Mouse (Mus musculus): ENCODE measurements around the gene Gpr152.
"Not testable (repeated sequence)": the region's sequence is repeated elsewhere in the genome, so short reads cannot be mapped to it uniquely, and the experiment has no call there.

Gpr152 gene

GRCm38 (mm10) chr19:4112063-4112960, 27.3 kb upstream of the Gpr152 start:
- DNase-seq, result no peak

DNA sequence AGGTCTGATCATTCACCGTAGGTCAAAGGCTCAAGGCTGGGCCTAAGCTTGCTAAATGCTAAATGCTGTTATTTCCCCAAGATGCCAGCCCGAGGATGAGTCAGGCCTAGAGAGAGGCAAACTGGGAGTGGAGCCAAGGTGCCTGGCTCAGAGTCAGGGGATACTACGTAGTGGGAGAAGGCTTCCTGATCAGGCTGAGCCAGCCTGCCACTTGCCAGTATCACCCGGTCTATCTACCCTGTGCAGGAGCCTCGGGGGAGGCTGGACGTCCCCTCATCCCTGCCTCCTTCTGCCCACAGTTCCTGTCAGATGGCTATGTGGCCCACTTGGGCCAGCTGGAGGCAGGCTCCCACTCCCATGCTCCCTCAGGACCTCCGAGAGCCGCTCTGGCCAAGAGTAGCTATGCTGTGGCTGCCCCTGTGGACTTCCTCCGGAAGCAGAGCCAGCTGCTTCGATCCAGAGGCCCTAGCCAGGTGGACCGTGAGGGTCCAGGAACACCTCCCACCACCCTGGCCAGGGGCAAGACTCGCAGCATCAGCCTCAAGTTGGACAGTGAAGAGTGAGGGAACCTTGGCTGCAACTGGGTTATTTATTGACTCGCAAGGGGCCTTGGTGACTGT, 26.3 kb upstream of the Gpr152 start:
- DNase-seq, result peak; percentile 95 to 96

DNA sequence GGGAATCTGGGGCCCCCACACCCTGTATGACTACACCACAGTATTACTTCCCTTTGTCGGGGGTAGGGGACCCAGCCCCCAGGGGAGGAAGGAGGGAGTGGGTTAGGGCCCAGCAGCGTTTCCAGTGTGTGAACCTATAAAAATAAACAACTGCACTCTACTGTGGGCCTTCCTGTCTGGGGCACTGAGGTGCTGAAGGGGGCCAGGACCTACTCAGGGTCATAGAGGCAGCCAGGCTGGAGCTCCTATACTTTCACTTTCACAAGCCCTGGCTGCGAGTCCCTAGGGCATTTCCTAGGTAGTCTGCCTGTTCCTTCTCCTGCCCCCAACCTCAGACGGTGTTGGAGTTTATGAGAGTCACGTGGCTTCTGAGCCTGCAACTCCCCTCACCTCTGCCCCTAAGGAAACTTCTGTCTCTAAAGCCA, 25.8 kb upstream of the Gpr152 start:
- DNase-seq, result no peak

DNA sequence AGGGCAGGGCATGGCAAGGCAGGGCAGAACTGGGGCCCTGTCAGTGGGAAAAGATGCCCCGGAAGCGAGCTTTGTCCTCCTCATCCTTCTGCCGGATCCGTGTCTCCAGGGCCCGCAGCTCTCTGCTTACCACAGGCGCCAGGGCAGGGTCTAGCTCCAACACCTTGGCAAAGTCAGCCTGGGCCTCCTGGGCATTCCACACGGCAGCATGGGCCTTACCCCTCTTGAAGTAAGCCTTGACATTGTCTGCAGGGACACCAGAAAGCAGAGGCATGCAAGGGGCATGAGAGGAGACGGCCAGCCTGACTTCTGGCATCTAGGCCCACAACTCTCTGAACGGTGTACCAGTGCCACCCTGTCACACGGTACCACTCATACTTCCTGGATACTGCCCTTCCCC, 25.0 kb upstream of the Gpr152 start:
- no peak for DNase-seq

- DNase-seq, result no peak
Observed at GRCm38 (mm10) chr19:4115144-4115543, 24.4 kb upstream of the Gpr152 start.

DNA sequence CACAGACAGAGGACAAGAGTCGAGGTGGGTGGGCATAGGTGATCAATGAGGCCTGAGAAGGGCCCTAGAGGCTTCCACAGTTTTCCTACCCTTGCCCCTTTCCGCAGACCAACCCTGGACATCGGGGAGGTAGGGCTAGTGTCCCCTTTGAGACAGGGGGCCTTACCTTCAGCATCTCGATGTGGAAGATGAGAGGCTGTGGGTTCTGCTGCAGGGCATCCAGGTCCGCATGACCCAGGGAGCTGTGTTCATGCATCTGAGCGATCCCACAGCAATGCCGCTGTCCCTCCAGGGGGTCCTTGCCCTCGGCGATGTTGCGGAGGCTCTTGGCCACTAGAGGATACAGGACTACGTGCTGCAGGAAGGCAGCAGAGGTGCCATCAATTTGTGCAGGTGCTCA, 23.8 kb upstream of the Gpr152 start:
- DNase-seq, result no peak

DNA sequence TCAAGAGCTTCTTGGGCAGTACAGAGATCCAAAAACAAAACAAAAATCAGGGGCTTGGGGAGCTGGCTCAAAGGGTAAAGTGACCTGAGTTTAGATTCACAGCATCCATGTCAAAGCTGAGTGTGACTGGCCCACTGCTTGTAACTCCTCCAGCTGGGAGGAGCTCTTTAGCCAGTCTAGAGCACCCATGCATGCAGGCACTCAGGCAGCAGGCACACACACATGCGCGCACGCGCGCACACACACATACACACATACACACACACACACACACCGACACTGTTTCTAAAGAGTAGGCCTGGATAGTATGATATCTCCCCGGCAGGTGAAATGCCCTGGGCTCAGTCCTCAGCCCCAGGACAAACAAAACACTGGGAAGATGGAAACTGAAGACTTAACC, 22.6 kb upstream of the Gpr152 start:
- no peak for DNase-seq

- DNase-seq, result no peak
Observed at GRCm38 (mm10) chr19:4118350-4118749, 21.2 kb upstream of the Gpr152 start.

GRCm38 (mm10) chr19:4119716-4120487, 19.7 kb upstream of the Gpr152 start:
- DNase-seq, result no peak

DNA sequence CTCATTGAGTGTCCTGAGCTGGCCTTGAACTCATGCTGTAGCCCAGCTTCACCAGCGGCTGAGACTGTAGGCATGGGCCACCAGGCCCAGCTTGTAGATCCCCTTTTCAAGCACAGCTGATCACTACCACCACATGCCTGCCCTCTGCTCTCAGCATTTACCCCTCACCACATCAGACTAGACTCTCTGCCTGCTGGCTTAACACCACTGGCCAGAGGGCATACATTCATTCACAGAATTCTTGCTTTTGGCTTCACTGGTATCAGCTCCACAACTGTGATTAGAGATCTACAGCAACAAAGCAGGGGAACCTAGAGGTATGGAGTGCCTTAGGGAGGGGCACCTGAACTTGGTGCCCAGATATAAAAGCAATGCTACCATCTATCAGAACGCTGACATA, 19.1 kb upstream of the Gpr152 start:
- DNase-seq, result no peak

- DNase-seq, result peak; percentile 99
Observed at GRCm38 (mm10) chr19:4121097-4121805, 18.3 kb upstream of the Gpr152 start.

DNA sequence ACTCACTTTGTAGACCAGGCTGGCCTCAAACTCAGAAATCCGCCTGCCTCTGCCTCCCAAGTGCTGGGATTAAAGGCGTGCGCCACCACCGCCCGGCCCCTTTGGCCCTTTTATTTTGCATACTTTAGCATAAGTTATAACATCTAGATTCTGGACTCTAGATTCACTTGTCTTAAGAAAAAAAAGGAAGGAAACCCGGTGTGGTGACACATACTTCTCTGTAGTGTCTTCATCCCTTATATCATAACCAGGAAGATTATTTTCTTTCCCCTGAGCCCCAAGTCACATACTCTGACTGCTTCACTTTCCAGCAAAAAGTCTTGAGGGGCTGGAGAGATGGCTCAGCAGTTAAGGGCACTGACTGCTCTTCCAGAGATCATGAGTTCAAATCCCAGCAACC, 17.7 kb upstream of the Gpr152 start:
- DNase-seq, result not testable (repeated sequence)

DNA sequence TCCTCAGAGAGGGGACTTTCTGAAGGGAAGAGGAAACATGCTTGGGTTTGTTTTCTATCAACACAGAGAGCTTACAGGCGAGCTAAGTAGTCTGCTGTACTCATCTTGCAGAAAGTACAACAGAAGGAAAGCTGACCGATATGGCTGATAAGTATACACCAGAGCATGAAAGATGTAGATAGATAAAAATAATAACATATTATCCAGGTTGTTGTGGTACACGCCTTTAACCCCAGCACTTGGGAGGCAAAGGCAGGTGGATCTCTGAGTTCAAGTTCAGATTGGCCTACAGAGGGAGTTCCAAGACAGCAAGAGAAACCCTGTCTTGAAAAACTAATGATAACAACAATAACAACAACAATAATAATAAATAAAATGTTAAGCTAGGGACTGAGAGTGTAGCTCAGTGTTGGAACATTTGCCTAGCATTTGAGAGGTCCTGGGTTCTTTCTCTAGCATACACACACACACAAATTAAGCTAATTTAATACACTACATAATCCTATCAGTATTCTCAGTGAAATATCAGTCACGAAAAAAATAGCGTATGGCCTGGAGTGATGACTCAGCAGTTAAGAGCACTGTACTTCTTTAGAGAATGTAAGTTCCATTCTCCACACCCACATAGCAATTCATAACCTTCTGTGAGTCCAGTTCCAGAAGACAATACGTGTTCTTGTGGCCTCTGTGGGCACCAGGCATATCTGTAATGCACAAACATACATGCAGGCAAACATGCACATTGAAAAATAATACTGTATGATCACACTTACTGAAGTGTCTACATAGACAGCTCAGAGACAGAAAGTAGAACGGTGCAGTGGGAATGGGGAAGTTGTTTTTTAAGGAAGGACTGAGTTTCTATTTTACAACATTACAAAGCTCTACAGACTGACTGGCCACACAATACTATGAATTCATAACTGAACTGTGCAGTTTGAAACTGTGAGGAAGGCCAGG, 16.9 kb upstream of the Gpr152 start:
- DNase-seq, result no peak

DNA sequence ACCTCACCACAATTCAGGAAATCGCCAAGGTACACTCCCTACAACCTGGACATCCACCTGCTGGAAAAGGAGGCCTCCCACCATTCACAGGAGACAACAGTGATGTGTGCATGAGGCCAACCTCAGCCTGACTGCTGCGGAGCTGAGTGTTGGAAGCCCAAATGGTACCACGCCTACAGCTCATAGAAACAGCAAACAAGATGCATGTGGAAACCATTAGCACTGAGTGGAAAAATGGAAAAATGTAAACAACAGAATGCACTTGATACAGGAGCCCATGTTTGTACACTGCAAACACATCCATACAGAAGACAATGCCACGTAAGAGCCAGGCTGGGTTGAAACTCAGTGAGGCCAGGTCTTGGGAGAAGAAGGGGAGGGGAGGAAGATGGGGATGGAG, 15.2 kb upstream of the Gpr152 start:
- DNase-seq, result no peak

GRCm38 (mm10) chr19:4125268-4125667, 14.3 kb upstream of the Gpr152 start:
- DNase-seq, result not testable (repeated sequence)

DNA sequence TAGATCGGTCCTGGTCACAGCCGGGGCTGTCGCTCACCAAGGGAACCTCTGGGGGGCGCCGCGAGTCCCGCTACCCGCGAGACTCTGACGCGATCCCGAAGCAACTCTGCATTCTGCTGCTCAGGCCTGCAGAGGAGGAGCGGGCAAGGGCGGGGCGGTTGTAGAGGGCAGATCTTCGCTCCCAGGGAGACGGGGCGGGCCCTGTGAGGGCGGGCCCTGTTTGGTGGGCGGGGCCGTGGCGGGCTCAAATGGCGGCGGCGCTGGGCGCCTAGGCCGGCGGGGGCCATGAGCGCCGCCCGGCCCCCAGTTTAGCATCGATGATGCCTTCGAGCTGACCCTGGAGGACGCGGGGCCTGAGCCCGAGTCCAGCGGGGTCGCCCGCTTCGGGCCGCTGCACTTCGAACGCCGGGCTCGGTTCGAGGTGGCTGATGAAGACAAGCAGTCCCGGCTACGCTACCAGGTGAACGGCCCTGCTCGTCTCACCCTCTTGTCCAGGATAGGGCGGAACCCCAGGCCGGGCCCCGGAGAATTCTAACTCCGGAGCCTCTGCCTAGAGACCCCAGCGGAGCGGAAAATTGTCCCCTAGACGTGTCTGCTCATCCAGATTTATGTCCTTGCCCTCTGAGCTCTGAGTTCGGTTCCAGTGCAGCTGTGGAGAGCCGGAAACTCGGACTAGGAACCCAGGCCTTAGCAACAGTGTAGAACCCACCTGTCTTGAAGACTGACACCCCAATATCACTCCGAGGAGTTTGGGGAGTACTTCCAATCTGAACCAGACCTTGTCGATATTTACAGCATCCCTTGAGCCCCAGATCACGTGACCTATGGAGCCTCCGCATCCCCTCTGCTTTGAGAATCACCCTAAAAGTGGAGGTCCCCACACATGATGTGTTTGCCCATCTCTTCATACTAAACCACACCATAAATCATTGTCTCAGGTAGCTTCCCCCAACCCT, 13.6 kb upstream of the Gpr152 start, which contains the start of gene Aip:
Aip (minus strand) TSS at position 118 of the 956 bp plus-strand sequence.
- peak; percentile 99 for DNase-seq

GRCm38 (mm10) chr19:4126759-4127495, 12.7 kb upstream of the Gpr152 start:
- DNase-seq, result peak in 1 of 2 experiments; percentile 36

- DNase-seq, result no peak
Observed at GRCm38 (mm10) chr19:4129462-4129861, 10.1 kb upstream of the Gpr152 start.

- no peak for DNase-seq
Observed at GRCm38 (mm10) chr19:4130106-4130505, 9.5 kb upstream of the Gpr152 start.

- no peak for DNase-seq
Observed at GRCm38 (mm10) chr19:4131075-4131474, 8.5 kb upstream of the Gpr152 start.
